Mouse (Mus musculus): ENCODE measurements around the gene Plcl1.

DNA sequence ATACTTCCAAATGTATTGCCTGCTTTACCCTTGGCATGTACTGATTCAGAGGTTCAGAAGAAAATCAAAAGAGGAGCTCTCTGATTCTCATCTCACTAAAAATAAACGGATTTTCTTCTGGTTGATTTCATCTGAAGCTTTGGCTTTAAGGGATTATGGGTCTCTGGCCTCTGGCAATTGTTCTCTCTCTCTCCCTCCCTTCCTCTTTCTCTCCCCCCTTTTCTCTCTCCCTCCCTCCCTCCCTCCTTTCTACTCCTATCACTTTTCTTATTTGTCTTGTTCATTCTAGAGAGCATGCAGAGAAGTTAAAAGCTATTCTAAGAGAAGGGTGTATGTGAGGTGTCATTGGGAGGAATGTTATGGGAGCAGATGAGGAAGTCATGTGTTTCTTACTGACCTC is 225.8 kb downstream of the Plcl1 start:
- TF ChIP-seq CTCF (IDR thresholded peaks at IDR 0.05; ENCODE audit: control insufficient read depth, insufficient read depth, insufficient replicate concordance, low read depth, low read length) = no peak
- no peak for TF ChIP-seq POLR2A (IDR thresholded peaks at IDR 0.05; ENCODE audit: control insufficient read depth, low read depth, low read length)

Data from testis, adult 2 months (tissue).